Mouse (Mus musculus) embryo, embryonic 10 days (tissue): ENCODE data around the gene Pank4.
A peak's percentile ranks its signal among the peaks of the same experiment; 100 is the strongest.

Experiments used
- DNase-seq: peaks from one replicate; pipeline ENCODE4 v3.0.0-alpha.2; 2015; ENCODE audit warnings: low spot score

Gene Pank4

GRCm38 (mm10) chr4:154963901-154964580 is at the start of gene Pank4:
Gene Pank4, plus strand, starts transcription at chr4:154964123.
- peak; percentile 97 for DNase-seq

- DNase-seq: no peak
Measured at GRCm38 (mm10) chr4:154914252-154914651, 49.7 kb upstream of the Pank4 start.

- no peak for DNase-seq
Measured at GRCm38 (mm10) chr4:154914707-154915106, 49.2 kb upstream of the Pank4 start.

GRCm38 (mm10) chr4:154915286-154915685 is 48.6 kb upstream of the Pank4 start:
- DNase-seq: no peak

- DNase-seq: no peak
Measured at GRCm38 (mm10) chr4:154916662-154917061, 47.3 kb upstream of the Pank4 start.

- DNase-seq: no peak
Measured at GRCm38 (mm10) chr4:154922291-154922690, 41.6 kb upstream of the Pank4 start.

GRCm38 (mm10) chr4:154922931-154923330 is 41.0 kb upstream of the Pank4 start:
- no peak for DNase-seq

- peak; percentile 28 for DNase-seq
Measured at GRCm38 (mm10) chr4:154925413-154925812, 38.5 kb upstream of the Pank4 start.

- DNase-seq: no peak
Measured at GRCm38 (mm10) chr4:154926969-154927898, 36.7 kb upstream of the Pank4 start.

- no peak for DNase-seq
Measured at GRCm38 (mm10) chr4:154927899-154928337, 36.0 kb upstream of the Pank4 start.

GRCm38 (mm10) chr4:154928395-154929087 is 35.4 kb upstream of the Pank4 start, which contains the start of gene Tnfrsf14:
Gene Tnfrsf14, minus strand, starts transcription at chr4:154928563.
- peak; percentile 51 for DNase-seq

GRCm38 (mm10) chr4:154929088-154929660 is 34.7 kb upstream of the Pank4 start:
- DNase-seq: no peak

- DNase-seq: no peak
Measured at GRCm38 (mm10) chr4:154933306-154933907, 30.5 kb upstream of the Pank4 start.

- no peak for DNase-seq
Measured at GRCm38 (mm10) chr4:154934800-154935199, 29.1 kb upstream of the Pank4 start.

GRCm38 (mm10) chr4:154935788-154936187 is 28.1 kb upstream of the Pank4 start:
- no peak for DNase-seq

GRCm38 (mm10) chr4:154936542-154937255 is 27.2 kb upstream of the Pank4 start:
- DNase-seq: no peak

- no peak for DNase-seq
Measured at GRCm38 (mm10) chr4:154937746-154938145, 26.2 kb upstream of the Pank4 start.

- no peak for DNase-seq
Measured at GRCm38 (mm10) chr4:154940156-154940555, 23.8 kb upstream of the Pank4 start.

- DNase-seq: no peak
Measured at GRCm38 (mm10) chr4:154941831-154942230, 22.1 kb upstream of the Pank4 start.

GRCm38 (mm10) chr4:154942632-154943322 is 21.1 kb upstream of the Pank4 start:
- no peak for DNase-seq
